Mouse (Mus musculus) thymus, adult 18-20 months (tissue): ENCODE results near the gene Irx3.

Experiments
- DNase-seq, 2 experiments: peaks; one replicate each; pipeline ENCODE4 v3.0.0; 2022; ENCODE audit warnings: mixed read lengths in 2 of 2

The Irx3 gene

DNA sequence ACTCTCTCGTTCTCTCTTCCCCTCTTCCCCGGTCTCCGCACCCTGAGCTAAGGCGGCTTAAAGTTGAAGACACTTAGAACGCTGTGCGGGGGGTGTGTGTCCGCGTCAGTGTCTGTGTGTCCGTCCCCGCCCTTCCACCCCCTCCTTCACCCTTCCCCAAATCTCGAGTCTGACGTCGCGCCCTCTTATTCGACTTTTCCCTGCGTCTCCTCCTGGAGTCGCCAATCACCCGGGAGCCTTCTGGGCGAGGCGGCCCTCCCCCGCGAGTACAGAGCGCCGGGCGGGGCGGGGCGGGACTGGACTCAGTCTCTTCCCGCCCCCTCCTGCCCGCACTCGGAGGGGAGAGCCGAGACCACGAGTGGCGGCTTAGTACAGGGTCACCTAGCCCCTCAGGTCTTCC, at the start of gene Irx3:
Gene Irx3, minus strand, starts transcription at position 229 of the 400 bp plus-strand sequence.
- no peak for DNase-seq

DNA sequence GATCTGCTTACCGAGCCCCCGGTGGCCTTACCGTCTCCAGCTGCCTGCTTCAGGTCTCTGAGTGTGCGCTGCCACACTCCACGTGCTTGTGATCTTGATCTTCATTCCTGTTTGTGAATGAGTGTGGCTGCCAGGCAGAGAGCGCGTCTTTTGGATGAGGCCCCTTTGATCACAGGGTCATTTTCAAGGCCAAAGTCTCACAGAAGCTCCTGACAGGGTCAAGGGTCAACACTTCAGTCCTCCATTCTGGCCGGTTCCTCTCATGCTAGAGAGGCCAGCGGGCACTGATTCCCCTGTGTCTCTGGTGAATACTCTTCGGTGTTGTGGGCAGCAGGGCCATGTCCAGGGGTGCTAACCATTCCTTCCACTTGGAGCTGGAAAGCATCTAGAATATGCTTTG, 49.5 kb upstream of the Irx3 start:
- no peak for DNase-seq

DNA sequence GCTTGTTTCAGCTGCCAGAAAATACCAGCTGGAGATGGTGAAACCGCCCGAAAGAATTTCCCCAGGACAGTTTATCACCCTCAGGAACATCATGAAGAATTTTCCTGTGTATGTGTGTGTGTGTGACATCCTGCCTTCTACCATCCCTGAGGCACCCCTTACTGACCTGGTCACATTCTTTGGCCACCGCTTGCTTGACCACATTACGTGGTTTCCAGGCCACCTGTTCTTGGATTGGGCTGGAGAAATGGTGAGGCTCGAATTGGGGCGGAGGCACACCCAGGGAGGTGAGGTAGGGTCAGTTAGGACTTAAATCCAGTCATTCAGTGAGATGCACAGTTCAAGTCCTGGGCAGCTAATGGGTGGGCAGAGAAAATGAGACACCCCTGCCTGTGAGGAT, 48.1 kb upstream of the Irx3 start:
- no peak for DNase-seq

DNA sequence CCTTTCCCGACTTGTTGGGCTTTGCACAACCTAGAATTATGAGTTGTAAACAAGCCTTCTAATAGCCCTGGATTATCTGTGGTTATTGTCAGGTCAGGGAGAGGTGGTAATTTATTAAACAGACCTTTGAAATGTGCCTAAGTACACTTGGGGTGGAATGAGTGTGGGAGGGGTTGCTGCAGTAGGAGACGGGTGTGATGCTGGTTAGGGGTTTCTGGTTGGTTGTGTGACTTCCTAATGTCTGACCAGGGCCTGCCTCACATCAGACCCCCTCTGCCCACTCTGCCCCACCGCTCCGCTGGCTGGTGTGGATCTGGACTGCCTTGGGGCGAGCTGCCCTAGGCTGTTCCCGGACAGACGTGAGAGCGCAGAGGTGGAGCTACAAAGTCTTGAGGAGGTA, 47.7 kb upstream of the Irx3 start:
- no peak for DNase-seq

DNA sequence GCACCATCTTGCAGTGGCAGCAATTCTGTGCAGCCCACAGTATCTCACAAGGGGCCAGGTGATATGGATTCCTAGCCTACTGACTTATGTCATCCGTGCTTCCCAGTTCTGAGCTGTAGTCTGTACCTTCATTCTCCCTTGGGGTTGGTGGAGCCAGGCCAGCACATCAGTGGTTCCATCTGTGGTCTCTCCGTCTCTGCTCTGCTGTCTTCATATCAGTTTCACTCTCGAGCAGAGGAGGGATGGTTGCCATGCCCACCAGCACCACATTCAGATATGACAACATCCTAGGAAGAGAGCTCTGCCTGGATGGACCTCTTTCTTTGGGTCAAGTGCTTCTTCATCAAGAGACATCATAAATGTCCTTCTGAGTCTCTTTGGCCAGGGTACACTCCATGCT, 43.8 kb upstream of the Irx3 start:
- no peak for DNase-seq

DNA sequence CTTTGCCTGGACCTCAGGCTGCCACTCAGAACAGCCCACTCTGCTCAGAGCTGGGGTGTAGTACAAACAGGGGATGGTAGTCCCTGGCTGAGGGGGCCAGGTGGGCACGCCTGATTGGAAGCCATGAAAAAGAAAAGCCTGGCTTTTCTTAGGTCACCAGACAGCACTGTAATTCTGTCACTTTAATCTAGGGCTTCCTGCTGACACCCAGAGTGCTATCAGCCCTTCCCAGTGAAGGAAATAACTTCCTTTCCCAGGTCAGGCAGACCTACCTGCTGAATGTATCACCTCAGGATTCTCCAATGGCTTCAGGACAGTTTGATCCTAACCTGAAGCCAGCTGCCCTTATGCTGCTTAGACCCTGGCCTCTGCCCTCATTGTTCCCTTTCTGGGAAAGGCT, 35.3 kb upstream of the Irx3 start:
- DNase-seq, result no peak

DNA sequence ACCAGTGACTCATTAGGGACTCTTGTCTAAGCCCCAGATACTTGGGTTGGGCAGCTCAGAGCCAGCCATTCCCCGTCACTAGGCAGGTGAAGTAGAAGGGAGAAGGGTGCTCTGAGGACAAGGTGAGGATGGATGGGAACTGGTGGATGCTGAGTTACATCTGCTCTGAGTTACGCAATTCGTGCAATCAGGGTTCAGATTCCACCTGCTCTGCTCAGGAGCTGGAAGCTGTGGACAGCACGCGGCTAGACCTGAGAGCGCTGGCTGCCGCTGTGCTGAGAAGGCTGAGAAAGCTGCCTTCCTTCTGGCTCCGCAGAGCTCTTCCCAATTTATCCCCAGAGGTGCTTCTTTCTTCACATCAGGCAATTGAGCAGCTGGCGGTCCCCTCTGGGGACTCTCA, 34.8 kb upstream of the Irx3 start:
- no peak for DNase-seq

DNA sequence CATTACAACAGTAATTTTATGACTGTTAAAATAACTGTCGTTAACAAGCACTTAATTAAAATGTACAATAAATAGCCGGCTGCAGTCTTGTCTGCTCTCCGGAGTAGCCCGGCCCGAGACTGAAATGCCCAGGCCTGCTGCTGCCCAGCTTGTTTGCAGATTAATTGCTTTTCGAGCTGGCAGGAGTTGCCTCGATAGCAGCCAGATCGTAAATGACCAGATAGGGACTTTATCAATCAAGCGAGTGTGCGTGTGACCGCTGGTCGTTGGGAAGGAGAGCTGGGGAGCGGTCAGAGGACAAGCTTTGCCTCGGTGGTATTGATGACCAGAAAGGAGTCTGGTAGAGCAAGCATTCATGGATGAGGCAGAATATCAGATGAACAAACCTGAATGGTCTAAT, 25.8 kb upstream of the Irx3 start:
- DNase-seq, result no peak

DNA sequence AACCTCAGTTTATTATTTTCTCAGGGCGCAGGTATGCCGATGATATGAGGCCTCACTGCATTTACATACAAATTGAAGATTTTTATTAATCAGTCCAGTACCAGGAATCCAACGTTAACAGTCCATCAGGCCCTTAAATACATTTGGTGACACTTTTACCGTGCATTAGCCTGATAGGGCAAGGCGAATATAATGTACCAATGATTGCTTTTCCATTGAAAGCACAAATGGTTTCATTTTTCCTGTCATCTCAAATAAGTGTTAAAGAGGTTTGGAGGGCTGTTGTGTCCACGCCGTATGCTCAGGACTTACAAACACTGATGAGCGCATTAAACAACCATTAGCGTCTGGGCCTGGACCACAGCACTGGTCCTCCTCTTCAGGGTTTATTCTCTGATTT, 25.3 kb upstream of the Irx3 start:
- DNase-seq, result no peak

DNA sequence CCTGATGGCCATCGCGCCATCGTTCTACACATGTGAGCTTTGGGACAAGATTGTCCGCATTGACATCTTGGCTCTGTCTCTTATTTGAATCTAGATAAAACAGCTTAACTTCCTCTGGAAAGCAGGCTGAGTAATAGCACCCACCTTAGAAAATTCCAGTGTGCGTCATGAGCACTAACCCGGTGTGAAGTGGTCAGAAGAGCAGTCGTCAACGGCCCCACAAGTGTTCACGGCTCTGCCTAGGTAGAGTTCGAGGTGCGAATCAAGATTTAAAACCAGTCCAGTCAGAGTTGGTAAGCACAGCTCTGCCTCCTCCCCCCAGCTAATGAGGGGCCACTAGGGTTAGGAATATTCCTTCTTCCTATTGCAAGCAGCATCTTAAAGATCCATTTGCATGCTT, 21.5 kb upstream of the Irx3 start:
- no peak for DNase-seq

DNA sequence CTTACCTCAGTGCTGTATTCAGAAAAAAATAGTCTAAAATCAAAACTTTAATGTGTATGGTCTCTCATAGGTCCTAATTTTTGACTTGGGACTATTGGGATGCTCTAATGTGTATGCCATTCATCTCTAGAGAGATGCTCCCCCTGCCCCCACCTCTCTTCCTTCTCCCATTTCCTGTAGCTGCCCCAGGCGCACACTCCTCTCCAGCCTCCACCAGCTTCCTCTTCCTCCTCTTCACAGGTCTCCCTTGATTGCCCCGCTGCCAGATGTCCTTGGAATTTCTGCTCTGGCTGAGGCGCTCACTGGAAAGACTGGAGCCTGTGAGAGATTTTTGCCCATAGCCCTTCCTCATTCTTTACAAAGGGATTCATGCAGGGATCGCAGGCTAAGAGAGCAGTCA, 20.9 kb upstream of the Irx3 start:
- DNase-seq, result no peak

DNA sequence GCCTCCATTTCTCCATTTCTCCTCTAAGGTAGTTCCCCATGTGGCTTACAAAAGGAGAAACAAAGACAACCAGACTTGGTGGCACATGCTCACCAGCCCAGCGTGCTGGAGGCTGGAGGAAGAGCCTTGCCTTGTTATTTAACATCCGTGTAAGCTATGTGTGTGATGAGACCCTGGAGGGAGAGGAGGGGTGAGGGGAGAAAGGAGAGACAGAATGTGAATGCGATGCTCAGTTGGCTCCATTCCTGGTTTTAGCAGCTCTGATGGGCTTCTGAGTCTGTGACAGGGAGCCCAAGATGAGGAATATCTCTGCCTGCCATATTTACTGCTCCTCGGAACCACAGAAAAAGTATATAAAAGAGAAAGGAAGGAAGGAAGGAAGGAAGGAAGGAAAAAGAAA, 20.1 kb upstream of the Irx3 start:
- no peak for DNase-seq

DNA sequence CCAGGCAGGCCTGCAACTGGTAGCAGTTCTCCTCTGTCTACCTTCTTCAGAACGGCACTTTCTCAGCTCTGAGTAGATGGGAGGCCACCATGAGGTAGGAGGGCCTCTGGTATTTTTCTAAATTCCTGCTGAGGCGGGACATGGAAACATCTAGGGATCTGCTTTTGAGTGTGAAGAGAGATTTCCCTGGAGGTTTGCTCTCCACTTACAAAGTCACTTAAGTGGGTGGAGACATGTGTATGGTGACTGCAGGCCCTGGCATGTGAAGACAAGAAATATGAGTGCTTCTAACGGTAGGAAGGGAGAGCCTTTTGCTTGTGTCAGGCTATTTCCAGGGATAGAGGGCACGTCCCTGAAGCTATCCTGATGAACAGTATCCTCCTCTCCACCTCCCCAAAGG, 17.9 kb upstream of the Irx3 start:
- no peak for DNase-seq

DNA sequence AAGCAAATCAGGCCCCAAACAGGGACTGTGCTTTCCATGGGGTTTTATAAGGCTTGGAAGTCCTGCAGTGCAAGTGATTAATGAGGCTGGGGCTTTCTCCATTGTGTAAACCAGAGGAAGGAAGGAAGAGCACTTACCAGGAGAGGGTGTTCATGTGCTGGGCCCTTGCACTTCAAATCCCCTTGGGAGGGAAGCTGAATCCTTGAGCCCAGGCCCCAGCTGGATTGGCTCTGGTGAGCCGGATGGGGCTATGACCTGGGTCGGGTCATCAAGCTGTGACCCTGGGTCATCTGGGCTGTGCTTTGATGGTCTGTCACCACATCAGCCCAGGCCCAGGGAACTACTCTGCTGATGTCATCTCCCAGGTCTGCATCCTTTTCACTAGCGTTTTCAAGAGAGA, 16.9 kb upstream of the Irx3 start:
- DNase-seq, result no peak

DNA sequence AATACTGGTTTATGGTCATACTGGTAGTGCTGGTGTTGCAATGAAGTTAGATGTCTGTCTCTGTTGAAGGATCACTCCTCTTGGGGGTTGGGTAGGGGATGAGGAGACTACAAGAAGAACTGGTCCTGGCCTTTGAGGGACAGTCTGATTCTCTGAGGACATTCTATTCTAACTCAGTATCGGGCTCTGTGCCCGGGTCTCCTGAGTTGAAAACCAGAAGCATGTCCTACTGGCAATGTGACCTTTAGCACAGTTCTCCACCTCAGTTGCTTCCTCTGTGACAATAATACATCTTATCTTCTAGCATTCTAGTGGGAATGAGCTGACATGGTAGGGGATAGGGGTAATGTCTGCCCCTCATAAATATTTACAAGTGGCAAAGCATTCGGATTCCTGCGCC, 12.2 kb upstream of the Irx3 start:
- no peak for DNase-seq

DNA sequence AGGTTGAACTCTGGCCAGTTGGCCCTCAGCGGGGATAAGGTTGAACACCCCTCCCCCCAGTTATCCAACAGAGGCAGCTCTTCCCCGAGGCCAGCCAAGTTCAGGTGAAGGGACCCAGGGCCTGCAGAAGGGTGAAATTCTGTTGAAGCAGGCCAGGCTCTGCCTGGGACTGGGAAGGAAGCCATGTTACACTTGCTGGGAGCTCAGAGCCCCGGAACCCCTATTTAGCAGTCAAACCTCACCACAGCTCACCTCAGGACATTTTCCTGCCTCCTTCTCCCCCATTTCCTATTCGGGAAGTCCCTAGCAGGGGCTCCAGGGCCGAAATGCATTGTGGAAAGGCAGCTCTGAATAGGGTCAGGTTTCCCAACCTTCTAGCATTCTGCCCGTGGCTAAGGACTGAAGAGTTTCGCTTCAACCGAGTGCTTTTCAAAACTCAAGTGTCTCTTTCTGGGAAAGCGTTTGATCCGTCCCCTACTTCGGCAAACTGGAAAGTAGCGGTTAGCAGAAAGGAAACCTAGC, 4.9 kb upstream of the Irx3 start:
- no peak for DNase-seq

DNA sequence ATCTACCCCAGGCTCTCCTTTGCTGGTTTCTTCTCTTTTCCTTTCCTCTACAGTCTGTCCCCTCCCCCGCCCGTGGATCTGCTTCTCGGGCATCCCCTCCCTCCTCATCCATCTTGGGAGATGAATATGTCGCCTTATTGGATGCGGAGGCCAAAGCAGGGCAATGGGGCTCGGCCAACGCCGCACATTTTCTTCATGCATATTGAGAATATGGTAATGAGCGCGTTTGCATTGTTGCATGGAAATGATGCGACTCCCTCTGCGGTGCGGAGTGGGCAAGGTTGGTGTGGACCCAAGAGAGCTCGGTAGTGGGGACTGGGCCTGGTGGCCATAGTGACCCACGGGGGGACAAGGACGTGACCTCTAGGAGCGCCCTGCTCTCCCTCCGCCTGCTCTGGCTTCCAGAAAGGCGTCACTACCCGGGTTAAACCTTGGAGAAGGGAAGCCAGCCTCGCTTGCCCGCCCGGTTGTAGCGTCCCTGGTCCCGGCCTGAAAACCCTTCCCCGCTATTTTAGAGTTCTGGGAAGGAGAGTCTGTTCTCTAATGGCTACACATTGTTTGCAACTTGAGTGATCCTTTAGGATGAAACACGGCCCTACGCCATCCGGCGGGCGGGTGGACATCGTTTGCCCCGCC, 4.3 kb upstream of the Irx3 start:
- no peak for DNase-seq

DNA sequence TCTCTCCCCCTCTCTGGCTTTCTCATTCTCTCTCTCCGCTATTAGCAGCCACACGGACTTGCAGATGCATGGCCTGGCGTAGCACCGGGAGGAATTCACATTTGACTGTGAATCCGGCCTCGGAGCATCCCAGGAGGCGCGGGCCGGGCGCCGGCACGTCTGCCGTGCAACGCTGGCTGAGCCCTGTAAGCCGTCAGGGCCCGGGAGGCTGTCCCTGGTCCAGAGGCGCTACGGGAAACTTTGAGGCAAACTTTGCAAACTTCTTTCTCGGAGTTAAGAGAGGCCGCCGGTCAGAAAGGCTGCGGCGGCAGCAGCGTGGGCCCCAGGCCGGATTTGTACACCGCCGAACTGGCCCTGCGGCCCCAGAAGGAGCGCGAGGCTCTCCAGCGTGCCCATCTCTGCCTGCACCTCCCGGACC, 3.4 kb upstream of the Irx3 start:
- DNase-seq, result no peak

DNA sequence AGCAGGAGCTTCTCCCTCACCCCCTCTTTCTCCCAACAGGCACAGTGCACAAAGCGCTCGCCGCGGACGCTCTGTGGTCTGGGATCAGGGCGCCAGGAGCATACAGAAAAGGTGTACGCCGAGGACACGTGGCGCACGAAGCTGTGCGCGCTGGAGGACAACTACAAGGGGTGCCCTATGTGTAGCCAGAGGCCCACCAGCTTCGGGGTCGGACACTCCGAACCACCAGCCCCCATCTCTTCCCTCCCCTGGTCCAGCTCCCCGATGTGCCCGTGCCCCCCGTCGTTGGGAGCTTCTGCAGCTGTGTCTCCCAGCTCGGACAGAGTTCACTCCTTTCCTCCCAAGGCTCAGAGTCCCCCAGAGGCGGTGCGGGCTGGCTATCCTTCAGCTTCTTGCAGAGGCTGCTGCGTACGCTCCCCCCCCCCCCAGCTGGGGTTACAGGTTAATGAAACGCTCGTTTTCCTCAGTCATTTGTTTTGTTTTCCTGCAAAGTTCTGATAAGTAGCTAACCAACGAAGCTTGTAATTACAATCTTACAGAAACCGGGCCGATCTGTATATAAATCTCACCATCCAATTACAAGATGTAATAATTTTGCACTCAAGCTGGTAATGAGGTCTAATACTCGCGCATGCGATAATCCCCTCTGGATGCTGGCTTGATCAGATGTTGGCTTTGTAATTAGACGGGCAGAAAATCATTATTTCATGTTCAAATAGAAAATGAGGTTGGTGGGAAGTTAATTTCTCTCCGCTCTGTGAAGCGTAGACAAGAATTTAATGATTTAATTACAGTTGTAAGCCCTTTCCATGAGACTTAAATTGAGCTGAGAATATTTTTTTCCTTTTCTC, 2.8 kb upstream of the Irx3 start:
- no peak for DNase-seq

DNA sequence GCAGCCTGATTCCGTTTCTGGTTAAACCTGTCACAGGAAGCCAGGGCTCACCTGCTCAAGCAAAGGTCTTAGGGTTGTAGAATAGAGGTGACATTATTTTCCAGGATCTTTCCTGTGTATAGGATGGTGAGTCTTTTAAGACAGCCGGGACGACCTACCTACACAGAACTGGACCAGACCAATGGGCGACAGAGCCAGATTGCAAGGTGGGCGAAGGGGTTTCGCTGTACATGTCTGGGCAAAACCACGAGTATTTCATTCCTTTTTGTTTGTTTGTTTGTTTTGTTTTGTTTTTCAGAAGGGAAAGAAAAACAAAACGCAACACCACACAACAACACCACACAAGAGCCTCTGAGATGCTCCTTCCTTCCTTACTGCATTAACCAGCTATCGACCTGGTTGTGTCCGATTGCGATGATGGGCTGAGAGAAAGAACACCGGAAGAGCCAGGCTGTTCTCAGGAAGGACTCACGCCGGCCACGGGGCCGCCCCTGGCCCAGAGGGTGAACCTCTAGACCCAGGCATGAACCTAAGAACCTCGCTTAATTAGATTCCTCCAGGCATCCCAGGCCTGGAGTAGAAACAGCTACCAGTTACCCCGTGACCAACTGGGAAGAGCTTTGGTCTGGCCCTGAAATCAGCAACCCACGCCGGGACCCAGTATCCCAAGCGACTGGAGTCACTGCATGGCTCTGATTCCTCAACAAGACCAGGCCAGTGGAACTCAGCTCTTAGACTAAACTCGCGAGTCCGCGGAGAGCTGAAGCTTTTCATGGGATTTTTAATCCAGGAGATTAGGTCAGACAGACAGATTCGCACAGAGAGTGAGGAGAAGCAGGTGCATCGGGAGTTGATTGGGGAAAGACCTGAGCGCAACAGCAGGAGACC, 1.9 kb upstream of the Irx3 start:
- DNase-seq, result no peak

DNA sequence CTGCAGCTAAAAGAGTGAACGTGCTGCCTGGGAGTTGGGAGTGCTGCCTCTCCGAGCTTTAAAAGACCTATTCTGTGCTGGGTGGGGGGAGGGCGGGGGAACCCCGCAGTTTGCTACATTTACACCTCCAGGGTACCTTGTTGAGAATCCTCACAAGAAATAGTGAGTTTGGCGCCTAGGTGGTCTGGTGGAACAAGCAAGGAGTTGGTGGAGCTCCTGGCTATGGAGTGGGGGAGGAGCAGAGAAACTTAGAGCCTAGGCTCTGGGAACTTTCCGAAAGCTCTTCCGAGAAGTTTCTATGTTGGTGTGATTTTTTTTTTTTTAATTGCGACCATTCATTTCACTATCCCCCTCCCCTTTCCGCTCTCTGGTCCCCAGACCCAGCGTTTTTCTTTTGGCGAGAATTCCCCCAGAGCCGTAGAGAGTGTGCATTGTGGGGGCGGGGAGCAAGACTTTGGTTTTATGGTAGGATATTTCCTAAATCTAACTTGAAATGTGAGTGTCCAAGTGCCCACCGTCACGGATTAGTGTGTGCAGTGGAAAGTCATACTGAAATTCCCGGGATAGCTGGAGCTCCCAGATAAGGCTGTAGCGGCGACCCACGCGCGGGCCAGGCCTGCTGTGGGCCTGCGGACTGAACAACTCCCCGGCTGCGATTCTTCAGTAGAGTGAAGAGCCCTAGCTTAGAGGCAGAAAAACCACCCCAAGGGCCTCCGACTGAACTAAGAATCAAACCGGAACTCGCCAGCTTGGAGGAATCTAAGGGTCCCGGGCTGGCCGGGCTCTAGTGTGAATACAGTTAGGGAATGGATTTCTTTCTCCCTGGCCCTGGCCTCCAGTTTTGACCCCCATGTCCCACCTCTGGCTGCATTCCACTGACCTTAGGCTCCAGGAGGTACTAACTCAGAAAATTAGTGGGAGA, 795 bp upstream of the Irx3 start:
- DNase-seq, result no peak

DNA sequence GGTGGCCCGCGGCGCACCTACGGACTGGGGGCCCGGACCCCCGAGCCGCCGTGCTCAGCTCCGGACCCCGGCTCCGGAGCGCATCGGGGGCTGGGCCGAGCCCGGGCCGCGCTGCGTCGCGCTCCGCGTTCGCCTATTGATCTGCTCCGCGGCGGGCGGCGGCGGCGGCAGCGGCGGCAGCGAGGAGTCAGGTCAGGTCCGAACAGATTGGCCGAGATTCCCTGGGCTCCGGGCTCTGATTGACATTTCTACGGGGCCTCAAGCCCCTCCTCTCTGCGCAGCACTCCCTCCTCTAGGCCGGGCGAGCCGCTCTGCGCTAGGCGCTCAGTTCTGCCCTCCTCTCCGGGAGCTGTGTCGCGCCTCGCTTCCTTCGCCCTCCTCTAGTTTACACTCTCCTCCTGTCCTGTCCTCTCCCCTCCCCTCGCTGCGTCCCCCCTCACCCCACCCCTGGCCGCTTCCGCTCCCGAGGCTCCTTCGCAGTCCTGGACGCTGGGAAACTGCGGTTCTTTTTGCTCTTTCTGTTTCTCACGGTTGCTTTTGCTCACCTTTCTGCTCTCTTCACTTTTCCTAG, 541 bp downstream of the Irx3 start:
- DNase-seq, result no peak
